ENCODE assay signal across 11 mouse cellular contexts in genomic region chr8:44694861-44695260, GRCm38 (mm10).
DNase-seq lines count a peak whose midpoint lies in the region; ATAC-seq lines count a peak whose summit lies in the region.
"Had no signal": no experiment of that assay in that cellular context is flagged by ENCODE, and none has a peak within 500 bp of the region (broad histone marks: within the 10 kb centered on the region; RNA-seq: fewer than 3 reads in every experiment).

No protein-coding gene starts in this region.

- H3K4me2 ChIP-seq in hindbrain, embryonic 16.5 days (ENCODE audit: low read length) = peak overlapping the region; percentile 27; the same call in 1 of the 2 replicates
- peak overlapping the region; percentile 52 for H3K4me2 ChIP-seq in heart, embryonic 16.5 days (ENCODE audit: low read depth, low read length)

- H3K27ac ChIP-seq in hindbrain, embryonic 16.5 days (ENCODE audit: low read depth, low read length) = no peak overlapping the region
- no peak overlapping the region for H3K27ac ChIP-seq in hindbrain, embryonic 10.5 days
- H3K27ac ChIP-seq in heart, embryonic 16.5 days (ENCODE audit: low read length) = peak overlapping the region; percentile 78
- H3K27ac ChIP-seq: liver, embryonic 14.5 days had no signal

- peaks cover 9% of the 10 kb centered on the region for H3K4me1 ChIP-seq in hindbrain, embryonic 16.5 days (ENCODE audit: control insufficient read depth, insufficient read depth, low read depth, low read length)
- H3K4me1 ChIP-seq in hindbrain, embryonic 10.5 days (replicated peaks) = no peaks in the 10 kb centered on the region; the same call in 1 of the 2 replicates
- peaks cover 34% of the 10 kb centered on the region for H3K4me1 ChIP-seq in heart, embryonic 16.5 days (ENCODE audit: control insufficient read depth, insufficient read depth, low read length)

- no peak overlapping the region for H3K4me3 ChIP-seq in hindbrain, embryonic 16.5 days (ENCODE audit: low read length)
- H3K4me3 ChIP-seq in hindbrain, embryonic 10.5 days = no peak overlapping the region
- H3K4me3 ChIP-seq in heart, embryonic 16.5 days (ENCODE audit: low read length) = peak overlapping the region; percentile 34

- no peak for DNase-seq in hindbrain, embryonic 10.5 days (ENCODE audit: low spot score)
- DNase-seq in right cerebral cortex, postnatal 4 days = peak; percentile 11
- DNase-seq in right cerebral cortex, postnatal 25 days = no peak
- no peak for DNase-seq in layer of hippocampus, postnatal 14 days (ENCODE audit: low spot score in 2 of 2)
- DNase-seq in urinary bladder, adult 18-20 months (ENCODE audit: low spot score in 2 of 2) = no peak
- DNase-seq: gastrocnemius, postnatal 10 days; thymus, postnatal 14 days had no signal

- 53% methylated on average over 9 of the region's 9 CpGs for WGBS in hindbrain, embryonic 16.5 days
- 82% methylated on average over 9 of the region's 9 CpGs for WGBS in hindbrain, embryonic 10.5 days
- 17% methylated on average over 9 of the region's 9 CpGs for WGBS in heart, embryonic 16.5 days

- H3K9me3 ChIP-seq in hindbrain, embryonic 16.5 days (ENCODE audit: control insufficient read depth, low read length) = no peaks in the 10 kb centered on the region
- H3K9me3 ChIP-seq in hindbrain, embryonic 10.5 days = no peaks in the 10 kb centered on the region
- no peaks in the 10 kb centered on the region for H3K9me3 ChIP-seq in heart, embryonic 16.5 days (replicated peaks; ENCODE audit: control insufficient read depth, low read length)

- H3K9ac ChIP-seq in hindbrain, embryonic 16.5 days (ENCODE audit: low read depth, low read length) = no peak overlapping the region
- H3K9ac ChIP-seq in heart, embryonic 16.5 days (ENCODE audit: low read length) = peak overlapping the region; percentile 58
- H3K9ac ChIP-seq: liver, embryonic 14.5 days had no signal

- no peak; the same call in 1 of the 2 replicates for ATAC-seq in hindbrain, embryonic 16.5 days
- ATAC-seq in heart, embryonic 16.5 days (replicated peaks; ENCODE audit: extremely low read depth, insufficient read depth, low FRiP score) = peak; percentile 87
- ATAC-seq: activated CD4-positive, CD25-positive, alpha-beta regulatory T cell, adult 4 months had no signal

- no peaks in the 10 kb centered on the region for H3K36me3 ChIP-seq in hindbrain, embryonic 16.5 days (ENCODE audit: control insufficient read depth, insufficient read depth, low read length)
- H3K36me3 ChIP-seq in hindbrain, embryonic 10.5 days = no peaks in the 10 kb centered on the region
- no peaks in the 10 kb centered on the region for H3K36me3 ChIP-seq in heart, embryonic 16.5 days (ENCODE audit: control insufficient read depth, insufficient read depth)

- H3K27me3 ChIP-seq in hindbrain, embryonic 16.5 days (replicated peaks; ENCODE audit: control insufficient read depth, insufficient read depth, low read length) = no peaks in the 10 kb centered on the region
- no peaks in the 10 kb centered on the region for H3K27me3 ChIP-seq in hindbrain, embryonic 10.5 days (ENCODE audit: insufficient read depth, poor library complexity, severe bottlenecking)
- H3K27me3 ChIP-seq in heart, embryonic 16.5 days (ENCODE audit: control insufficient read depth, insufficient read depth, low read length) = no peaks in the 10 kb centered on the region
